Mouse (Mus musculus) left cerebral cortex, postnatal 10 days (tissue): Measurements from ENCODE around the gene Kazn. TPM values are rescaled to one million over a fixed set of nuclear protein-coding genes. Genes with fewer than 3 reads are reported as not detected.

Experiments
- DNase-seq, 2 experiments: peaks; one replicate each; pipeline ENCODE4 v3.0.0; 2021 to 2022; ENCODE audit warnings: low spot score in 2 of 2, mixed read lengths in 1 of 2; ENCODE audit errors: extremely low spot score in 1 of 2
- intact Hi-C: fragments of 180-260 bp; cut with DNase I; formaldehyde crosslinking; loops from one replicate; pipeline ENCODE4 v1.15.1; 2025
- total RNA-seq, 2 experiments: library from RNA; stranded (reverse); gene quantifications; 2 replicates each; pipeline ENCODE4 v1.2.3; 2021

Kazn gene
- total RNA-seq, 2 experiments from 2014 or later: 65.2 to 71.9 TPM

GRCm38 (mm10) chr4:142171788-142172497 lies 67.3 kb downstream of the Kazn start:
- DNase-seq: no peak
- intact Hi-C loops: no loop called here

- intact Hi-C loops: no loop called here
- peak in 1 of 2 experiments; percentile 59 for DNase-seq
Measured at GRCm38 (mm10) chr4:142170882-142171768, 68.1 kb downstream of the Kazn start.

GRCm38 (mm10) chr4:142169636-142170035 lies 69.6 kb downstream of the Kazn start:
- no peak for DNase-seq
- intact Hi-C loops: no loop called here

- intact Hi-C loops: no loop called here
Measured at GRCm38 (mm10) chr4:142168352-142168751, 70.8 kb downstream of the Kazn start.

GRCm38 (mm10) chr4:142165835-142166701 lies 73.1 kb downstream of the Kazn start:
- intact Hi-C loops: no loop called here
- peak in 1 of 2 experiments; percentile 74 for DNase-seq

More at GRCm38 (mm10) chr4:142168352-142168751, 70.8 kb downstream of the Kazn start:
- no peak for DNase-seq

GRCm38 (mm10) chr4:142165363-142165762 lies 73.8 kb downstream of the Kazn start:
- intact Hi-C loops: no loop called here
- DNase-seq: no peak

GRCm38 (mm10) chr4:142164386-142164785 lies 74.8 kb downstream of the Kazn start:
- intact Hi-C loops: no loop called here
- DNase-seq: no peak

- intact Hi-C loops: no loop called here
Measured at GRCm38 (mm10) chr4:142163862-142164261, 75.3 kb downstream of the Kazn start.

GRCm38 (mm10) chr4:142162729-142163128 lies 76.5 kb downstream of the Kazn start:
- DNase-seq: no peak
- intact Hi-C loops: no loop called here

More at GRCm38 (mm10) chr4:142163862-142164261, 75.3 kb downstream of the Kazn start:
- DNase-seq: no peak

- intact Hi-C loops: no loop called here
Measured at GRCm38 (mm10) chr4:142162102-142162501, 77.1 kb downstream of the Kazn start.

GRCm38 (mm10) chr4:142160041-142160440 lies 79.2 kb downstream of the Kazn start:
- DNase-seq: peak; percentile 39 to 79
- intact Hi-C loops: no loop called here

More at GRCm38 (mm10) chr4:142162102-142162501, 77.1 kb downstream of the Kazn start:
- no peak for DNase-seq

- peak in 1 of 2 experiments; percentile 59 for DNase-seq
- intact Hi-C loops: loop anchor here (10.0 kb wide), 1 partner anchor 728 kb away; no protein-coding TSS in a partner anchor
Measured at GRCm38 (mm10) chr4:142156506-142156905, 82.7 kb downstream of the Kazn start.

GRCm38 (mm10) chr4:142154246-142154645 lies 85.0 kb downstream of the Kazn start:
- DNase-seq: no peak
- intact Hi-C loops: loop anchor here (5.0 to 10.0 kb wide), 2 partner anchors 731 to 868 kb away; no protein-coding TSS in a partner anchor

GRCm38 (mm10) chr4:142153526-142153925 lies 85.7 kb downstream of the Kazn start:
- intact Hi-C loops: loop anchor here (2.0 to 10.0 kb wide), 3 partner anchors 95 to 869 kb away; no protein-coding TSS in a partner anchor
- DNase-seq: peak; percentile 79 to 88

- intact Hi-C loops: loop anchor here (2.0 to 10.0 kb wide), 3 partner anchors 96 to 869 kb away; no protein-coding TSS in a partner anchor
- DNase-seq: no peak
Measured at GRCm38 (mm10) chr4:142152733-142153422, 86.3 kb downstream of the Kazn start.

- no peak for DNase-seq
- intact Hi-C loops: loop anchor here (5.0 to 10.0 kb wide), 2 partner anchors 735 to 872 kb away; no protein-coding TSS in a partner anchor
Measured at GRCm38 (mm10) chr4:142150086-142150485, 89.1 kb downstream of the Kazn start.

GRCm38 (mm10) chr4:142149202-142149601 lies 90.0 kb downstream of the Kazn start:
- DNase-seq: no peak
- intact Hi-C loops: no loop called here

- intact Hi-C loops: no loop called here
- DNase-seq: no peak
Measured at GRCm38 (mm10) chr4:142147671-142148070, 91.5 kb downstream of the Kazn start.
